In the genomic region with DNA sequence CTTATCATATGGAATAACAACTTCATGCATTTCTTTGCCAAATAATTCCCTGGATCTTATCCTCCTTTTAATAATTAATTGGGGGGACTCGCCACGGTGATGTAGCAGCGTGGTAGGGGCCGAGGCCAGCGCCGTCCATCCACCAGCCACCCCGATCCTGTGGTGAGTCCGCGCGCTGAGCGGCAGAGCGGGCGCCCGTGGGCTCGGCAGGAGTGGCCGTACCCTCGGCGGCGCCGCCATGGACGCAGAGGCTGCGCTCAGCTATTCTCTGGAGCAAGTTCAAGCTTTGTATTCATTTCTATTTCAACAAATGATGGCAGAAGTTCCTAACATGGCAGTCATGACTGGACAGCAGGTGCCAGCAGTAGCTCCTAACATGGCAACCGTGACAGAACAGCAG, we compare ENCODE assay signal across 11 mouse cellular contexts. TPM values are rescaled to one million over a fixed set of nuclear protein-coding genes. Genes with fewer than 3 reads are reported as not detected.
ATAC-seq lines count a peak whose summit lies in the region.
"Had no signal": no experiment of that assay in that cellular context is flagged by ENCODE, and none has a peak within 500 bp of the region (broad histone marks: within the 10 kb centered on the region; RNA-seq: fewer than 3 reads in every experiment).

No protein-coding gene starts in this region.

- peak; percentile 75 for ATAC-seq in erythroid progenitor cell, adult 5-6 weeks (replicated peaks; ENCODE audit: low FRiP score, poor library complexity, severe bottlenecking)
- peak; percentile 73 for ATAC-seq in granulocyte monocyte progenitor cell, adult 5-6 weeks (replicated peaks; ENCODE audit: poor library complexity, severe bottlenecking)
- ATAC-seq in megakaryocyte, adult 5-6 weeks (ENCODE audit: poor library complexity, severe bottlenecking), result peak; percentile 57; the same call in 1 of the 2 replicates

RNA-seq across cellular contexts. Expression of gene Cyp2d12, which starts 38.7 kb away (rescaled TPM):
- not detected in 2 replicates for total RNA-seq in erythroid progenitor cell, adult 5-6 weeks (2015; ENCODE audit: low replicate concordance)
- not detected in 2 replicates for total RNA-seq in erythroid progenitor cell, adult 5-6 weeks (2017; ENCODE audit: low replicate concordance)
- total RNA-seq in granulocyte monocyte progenitor cell, adult 5-6 weeks (2014; fragmentation: Nextera tagmentation), result not detected in 2 replicates
- total RNA-seq in granulocyte monocyte progenitor cell, adult 5-6 weeks (2017), result not detected in 2 replicates
- not detected in 2 replicates for total RNA-seq in megakaryocyte, adult 5-6 weeks (2015)
- total RNA-seq in megakaryocyte, adult 5-6 weeks (2017), result not detected in 2 replicates
- total RNA-seq: adrenal gland, adult 18-20 months; adrenal gland, adult 2 months; adrenal gland, adult 8-10 months; adrenal gland, postnatal 25 days; adrenal gland, postnatal 36 days; CH12.LX; ES-E14; MEL had no signal
